Mouse (Mus musculus) kidney, postnatal 0 days (tissue): ENCODE measurements around the gene Pck1. TPM values are rescaled to one million over a fixed set of nuclear protein-coding genes. Genes with fewer than 3 reads are reported as not detected.

Experiments used
- ATAC-seq: fragments of 200-750 bp; cut with Nextera tagmentation; replicated peaks from 2 replicates; pipeline ENCODE4 v1.8.0; 2017; ENCODE audit warnings: low read depth, moderate number of reproducible peaks, moderate TSS enrichment, moderate library complexity; ENCODE audit not compliant: low FRiP score
- DNase-seq: peaks from one replicate; pipeline ENCODE4 v3.0.0-alpha.2; 2016; ENCODE audit warnings: low spot score
- H3K27ac ChIP-seq: fragments of 300-500 bp; sonication (generic); 2 replicates; pipeline ENCODE4 v1.5.1; 2014; ENCODE audit warnings: mild to moderate bottlenecking
- H3K27me3 ChIP-seq: fragments of 300-500 bp; sonication (generic); 2 replicates; pipeline ENCODE4 v1.6.1; 2014; ENCODE audit warnings: low read length, mixed read lengths; ENCODE audit not compliant: insufficient read depth
- H3K36me3 ChIP-seq: fragments of 300-500 bp; sonication (generic); 2 replicates; pipeline ENCODE4 v1.6.1; 2014; ENCODE audit warnings: low read length, mixed read lengths; ENCODE audit not compliant: insufficient read depth
- H3K4me1 ChIP-seq: fragments of 300-500 bp; sonication (generic); replicated peaks from 2 replicates; pipeline ENCODE4 v1.6.1; 2014; ENCODE audit warnings: antibody characterized with exemption, low read length, mixed read lengths; ENCODE audit not compliant: insufficient read depth
- H3K4me2 ChIP-seq: fragments of 300-500 bp; sonication (generic); 2 replicates; pipeline ENCODE4 v1.6.1; 2014; ENCODE audit warnings: mild to moderate bottlenecking, low read length, moderate library complexity, mixed read lengths
- H3K4me3 ChIP-seq: fragments of 300-500 bp; sonication (generic); replicated peaks from 2 replicates; pipeline ENCODE4 v1.5.1; 2014; ENCODE audit warnings: low read depth, low read length
- H3K9ac ChIP-seq: fragments of 300-500 bp; sonication (generic); 2 replicates; pipeline ENCODE4 v1.6.1; 2014; ENCODE audit warnings: low read depth, low read length
- H3K9me3 ChIP-seq: fragments of 300-500 bp; sonication (generic); replicated peaks from 2 replicates; pipeline ENCODE4 v1.6.1; 2016; ENCODE audit warnings: low read length, inconsistent platforms, mixed read lengths
- CTCF ChIP-seq: IDR thresholded peaks from 2 replicates; pipeline ENCODE4 v1.5.1; 2016; ENCODE audit warnings: antibody characterized with exemption, low read depth, mild to moderate bottlenecking, moderate library complexity
- WGBS: fragments of 180-500 bp; shearing (Covaris S2); extraction: QIAGEN DNeasy Blood & Tissue Kit; methylation state at CpG from one replicate; pipeline ENCODE4 v1.1.7; 2014; 5-methylcytosine and 5-hydroxymethylcytosine counted together
- polyA plus RNA-seq: library from polyadenylated mRNA; unstranded; fragments of >200 nt; fragmentation: Nextera tagmentation; extraction: Ambion mirVana; gene quantifications from 2 replicates; pipeline ENCODE4 v1.2.1, GENCODE M21; 2015

Pck1 gene
- polyA plus RNA-seq, 1 experiment from 2014 or later: 47.2 TPM

DNA sequence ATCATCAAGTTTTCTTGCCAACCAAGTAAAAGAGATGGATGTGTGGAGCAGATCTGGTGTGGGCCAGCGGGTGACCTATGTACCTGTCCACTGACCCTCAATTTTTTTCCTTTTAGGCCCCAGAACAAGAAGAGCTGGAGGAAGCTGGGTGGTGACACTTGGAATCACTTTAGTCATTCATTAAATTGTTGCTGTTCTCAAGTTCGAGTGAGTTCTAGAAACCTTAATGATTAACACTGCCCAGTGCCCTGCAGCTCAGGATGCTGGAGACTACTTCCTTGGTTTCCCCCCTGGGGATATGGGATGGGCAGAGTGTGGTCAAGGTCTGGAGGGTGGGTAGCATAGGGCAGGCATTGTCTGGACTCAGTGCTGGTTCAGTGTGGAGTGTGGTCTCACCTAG, 23.7 kb upstream of the Pck1 start:
- Histone ChIP-seq H3K4me3 (no peak overlapping the region), H3K36me3 (no peaks in the 10 kb centered on the region), H3K27me3 (no peaks in the 10 kb centered on the region), H3K9me3 (no peaks in the 10 kb centered on the region), H3K4me2 (no peak overlapping the region), H3K4me1 (0 out of 2 replicates have a peak, but pooled peaks cover 6% of the 10 kb centered on the region), H3K27ac (peak overlapping the region; percentile 22; the same call in 1 of the 2 replicates), H3K9ac (no peak overlapping the region)
- no peak for TF ChIP-seq CTCF
- DNase-seq: peak; percentile 31
- ATAC-seq: peak; percentile 78
- 54% methylated on average over 2 of the region's 2 CpGs for WGBS

DNA sequence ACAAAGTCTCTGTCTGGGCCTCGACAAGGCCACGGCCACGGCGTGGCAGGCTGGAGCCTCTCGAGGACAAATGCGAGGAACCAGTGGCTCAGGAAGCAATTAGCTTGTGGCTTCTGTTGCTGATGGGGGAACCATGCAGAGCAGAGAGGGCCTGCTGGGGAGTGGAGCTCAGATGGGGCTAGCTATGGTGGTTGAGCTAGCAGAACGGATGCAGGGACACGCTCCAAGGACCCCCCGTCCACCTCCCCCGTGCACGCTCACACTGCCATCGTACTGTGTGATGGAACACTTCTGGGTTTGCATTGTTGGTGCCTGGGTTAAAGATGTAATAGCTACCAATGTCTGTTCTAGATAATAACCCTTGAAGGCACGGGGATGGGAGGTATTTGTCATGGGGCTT, 20.6 kb upstream of the Pck1 start:
- Histone ChIP-seq H3K4me1 (0 out of 2 replicates have a peak, but pooled peaks cover 6% of the 10 kb centered on the region), H3K4me3 (no peak overlapping the region), H3K4me2 (no peak overlapping the region), H3K27me3 (no peaks in the 10 kb centered on the region), H3K9ac (no peak overlapping the region), H3K36me3 (no peaks in the 10 kb centered on the region), H3K9me3 (no peaks in the 10 kb centered on the region), H3K27ac (no peak overlapping the region)
- DNase-seq (peak; percentile 31), ATAC-seq (0 out of 2 replicates have a peak, but pooled peaks have one; percentile 14)
- WGBS: 39% methylated on average over 13 of the region's 13 CpGs
- TF ChIP-seq CTCF: no peak

DNA sequence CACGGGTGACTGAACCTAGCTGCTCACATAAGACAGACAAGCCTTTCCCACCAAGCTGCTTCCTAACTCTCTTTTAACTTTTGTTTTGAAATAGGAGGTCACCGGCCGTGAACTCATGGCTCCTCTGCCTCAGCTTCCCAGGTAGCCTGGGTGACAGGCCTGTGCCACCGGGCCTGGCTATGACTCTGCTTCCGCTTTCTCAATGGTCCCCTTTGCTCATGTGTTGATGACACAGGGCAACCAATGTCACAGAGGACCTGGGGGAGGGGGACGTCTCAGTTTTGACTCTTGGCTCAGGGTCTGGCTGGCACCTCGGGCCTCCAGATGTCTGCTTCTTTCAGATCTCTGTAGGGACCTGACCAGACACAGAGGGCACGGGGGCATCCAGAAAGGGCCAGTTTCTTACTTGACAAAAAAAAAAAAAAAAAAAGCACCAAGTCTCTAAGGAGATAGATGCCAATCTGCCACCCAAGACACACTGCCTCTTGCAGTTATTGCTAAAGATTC, 20.0 kb upstream of the Pck1 start:
- Histone ChIP-seq H3K27ac (no peak overlapping the region), H3K4me3 (no peak overlapping the region), H3K9ac (no peak overlapping the region), H3K4me1 (0 out of 2 replicates have a peak, but pooled peaks cover 6% of the 10 kb centered on the region), H3K4me2 (no peak overlapping the region), H3K27me3 (no peaks in the 10 kb centered on the region), H3K36me3 (no peaks in the 10 kb centered on the region), H3K9me3 (no peaks in the 10 kb centered on the region)
- WGBS: 41% methylated on average over 8 of the region's 8 CpGs
- no peak for TF ChIP-seq CTCF
- no peak for DNase-seq
- no peak for ATAC-seq

DNA sequence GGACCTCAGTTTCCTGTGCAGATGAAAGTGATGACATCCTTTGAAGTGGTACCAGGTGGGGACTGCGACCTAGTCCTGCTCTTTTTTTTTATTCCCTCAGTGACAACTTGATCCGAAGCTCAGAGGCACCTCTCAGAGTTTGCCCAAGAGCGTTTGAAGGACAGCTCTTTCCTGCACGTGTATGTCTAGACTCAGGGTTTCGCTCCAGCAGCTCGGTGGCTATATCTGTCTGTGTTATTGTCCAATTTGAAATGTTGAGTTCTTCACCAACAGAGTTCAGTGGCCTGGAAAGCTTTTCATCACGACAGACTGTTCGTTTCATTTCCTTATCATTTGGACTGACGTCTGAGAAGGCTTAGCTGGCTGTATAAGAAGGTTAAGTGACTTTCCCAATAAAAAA, 18.2 kb upstream of the Pck1 start:
- Histone ChIP-seq H3K4me2 (no peak overlapping the region), H3K27ac (no peak overlapping the region), H3K4me3 (no peak overlapping the region), H3K27me3 (no peaks in the 10 kb centered on the region), H3K36me3 (no peaks in the 10 kb centered on the region), H3K9me3 (no peaks in the 10 kb centered on the region), H3K4me1 (0 out of 2 replicates have a peak, but pooled peaks cover 6% of the 10 kb centered on the region), H3K9ac (no peak overlapping the region)
- ATAC-seq (no peak), DNase-seq (no peak)
- no peak for TF ChIP-seq CTCF
- 29% methylated on average over 9 of the region's 9 CpGs for WGBS

DNA sequence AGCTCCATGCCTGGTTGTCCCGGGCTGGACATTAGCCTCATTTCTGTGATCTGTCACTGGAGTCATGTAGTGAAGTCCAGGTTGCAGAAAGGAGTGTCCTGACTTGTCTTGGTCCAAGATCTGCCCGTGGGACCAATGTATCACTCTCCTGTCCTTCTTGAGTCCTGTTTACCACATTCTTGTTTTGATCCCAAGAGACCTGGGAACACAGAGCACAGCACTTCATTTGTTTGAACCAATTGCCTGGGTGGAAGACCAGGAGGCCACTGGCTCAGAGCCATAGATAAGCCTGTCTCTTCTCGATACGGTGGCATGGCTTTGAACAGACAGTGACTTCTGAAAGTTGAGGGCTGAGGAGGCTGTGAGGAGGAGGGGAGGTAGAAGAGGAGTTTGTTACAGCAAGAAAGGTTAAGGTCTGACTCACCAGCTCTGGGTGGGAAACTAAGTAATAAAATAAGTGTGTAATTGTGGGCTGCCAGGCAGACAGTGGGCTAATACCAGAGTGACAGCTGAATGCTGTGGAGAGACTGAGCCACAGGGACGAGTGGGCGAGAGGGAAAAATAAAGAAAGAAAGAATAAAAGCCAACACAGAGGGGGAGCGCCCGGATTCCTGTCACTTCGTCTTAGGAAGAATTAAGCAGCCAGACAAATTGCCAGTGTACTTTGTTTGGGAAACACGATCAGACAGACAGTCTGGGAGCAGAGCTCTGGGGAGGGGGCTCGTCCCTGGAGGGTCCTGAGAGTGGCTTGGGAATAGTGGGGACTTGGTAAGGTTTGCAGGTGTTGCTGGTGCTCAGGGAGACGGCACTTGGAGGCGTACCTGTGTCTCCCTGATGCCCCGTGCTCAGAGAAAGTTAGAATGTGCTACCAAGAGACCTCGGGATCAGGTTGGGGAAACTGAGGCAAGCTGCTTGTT, 14.3 kb upstream of the Pck1 start:
- Histone ChIP-seq H3K9ac (no peak overlapping the region), H3K9me3 (no peaks in the 10 kb centered on the region), H3K27me3 (no peaks in the 10 kb centered on the region), H3K4me2 (no peak overlapping the region), H3K4me3 (no peak overlapping the region), H3K27ac (no peak overlapping the region), H3K4me1 (no peaks in the 10 kb centered on the region), H3K36me3 (no peaks in the 10 kb centered on the region)
- DNase-seq (no peak), ATAC-seq (0 out of 2 replicates have a peak, but pooled peaks have one; percentile 17)
- TF ChIP-seq CTCF: no peak
- WGBS: 42% methylated on average over 15 of the region's 15 CpGs

DNA sequence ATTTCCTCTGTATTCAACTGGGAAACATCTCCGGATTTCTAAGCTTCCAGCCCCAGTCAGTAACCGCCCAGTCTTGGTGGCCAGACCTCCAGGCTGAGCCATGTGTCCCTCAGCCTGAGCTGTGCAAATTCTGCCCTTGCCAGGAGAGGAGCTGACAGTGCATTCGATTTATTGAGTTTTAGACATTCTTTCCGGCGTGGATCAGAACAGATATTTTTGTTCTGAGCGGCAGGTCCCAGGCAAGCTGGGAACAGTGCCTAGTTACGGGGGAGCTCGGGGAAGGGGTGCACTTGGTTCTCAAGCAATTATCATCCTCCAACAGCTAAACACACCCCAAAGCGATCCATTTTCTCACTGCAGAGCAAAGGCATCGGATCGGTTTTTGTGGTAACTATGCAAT, 9.2 kb upstream of the Pck1 start:
- Histone ChIP-seq H3K4me3 (no peak overlapping the region), H3K36me3 (no peaks in the 10 kb centered on the region), H3K9me3 (no peaks in the 10 kb centered on the region), H3K4me2 (no peak overlapping the region), H3K4me1 (no peaks in the 10 kb centered on the region), H3K27me3 (no peaks in the 10 kb centered on the region), H3K9ac (no peak overlapping the region), H3K27ac (no peak overlapping the region)
- no peak for TF ChIP-seq CTCF
- DNase-seq: no peak
- no peak for ATAC-seq
- WGBS: 49% methylated on average over 11 of the region's 11 CpGs
